Comparison of ENCODE assay signal across 12 mouse cellular contexts in the genomic region with DNA sequence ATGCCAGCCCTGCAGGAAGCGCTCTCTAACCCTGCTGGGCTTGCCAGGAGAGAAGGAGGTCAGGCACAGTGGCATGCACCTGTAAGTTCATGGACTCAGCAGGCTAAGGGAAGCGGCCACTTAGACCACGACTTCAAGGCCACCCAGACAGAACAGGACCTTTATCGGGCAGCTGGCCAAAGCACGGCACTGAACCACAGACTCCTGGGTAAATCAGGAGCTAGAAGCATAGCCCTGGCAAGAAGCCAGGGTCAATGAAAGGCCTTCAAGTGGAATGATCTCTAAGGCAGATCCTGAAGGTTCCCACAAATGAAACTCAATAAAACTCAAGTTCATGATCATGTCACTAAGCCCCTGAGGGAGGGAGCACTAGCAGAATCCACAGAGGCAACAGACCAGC. TPM values are rescaled to one million over a fixed set of nuclear protein-coding genes. Genes with fewer than 3 reads are reported as not detected.
DNase-seq lines count a peak whose midpoint lies in the region; ATAC-seq lines count a peak whose summit lies in the region.
"Had no signal": no experiment of that assay in that cellular context is flagged by ENCODE, and none has a peak within 500 bp of the region (broad histone marks: within the 10 kb centered on the region; RNA-seq: fewer than 3 reads in every experiment).

No protein-coding gene starts in this region.

- 74% methylated on average over 5 of the region's 5 CpGs for WGBS in midbrain, embryonic 14.5 days

- peak; percentile 17 to 47 for DNase-seq in lung, adult 18-20 months
- DNase-seq in lung, postnatal 25 days (ENCODE audit: low spot score), result no peak
- peak; percentile 72 for DNase-seq in adrenal gland, adult 2 months
- peak; percentile 76 for DNase-seq in kidney, adult 18-20 months
- DNase-seq in midbrain, embryonic 14.5 days, result peak; percentile 40
- DNase-seq in layer of hippocampus, adult 11-12 months (ENCODE audit: low spot score), result no peak
- DNase-seq in left cerebral cortex, adult 9 months (ENCODE audit: low spot score in 2 of 2), result no peak
- no peak for DNase-seq in layer of hippocampus, postnatal 14 days (ENCODE audit: low spot score in 2 of 2)
- DNase-seq: cerebellum, adult 2 months; gastrocnemius, postnatal 10 days; thymus, postnatal 36 days had no signal

- no peaks in the 10 kb centered on the region for H3K27me3 ChIP-seq in midbrain, embryonic 14.5 days (ENCODE audit: control insufficient read depth, insufficient read depth, low read length)

- no peaks in the 10 kb centered on the region for H3K4me1 ChIP-seq in midbrain, embryonic 14.5 days (ENCODE audit: control insufficient read depth, insufficient read depth, low read length)

- no peak overlapping the region for H3K4me3 ChIP-seq in midbrain, embryonic 14.5 days (replicated peaks; ENCODE audit: low read depth, low read length)

- peaks cover 28% of the 10 kb centered on the region for H3K36me3 ChIP-seq in midbrain, embryonic 14.5 days (ENCODE audit: control insufficient read depth, insufficient read depth, low read length)

- 0 out of 2 replicates have a peak overlapping the region, but pooled peaks have one; percentile 8 for H3K27ac ChIP-seq in midbrain, embryonic 14.5 days (replicated peaks; ENCODE audit: low read depth, low read length)

- H3K9me3 ChIP-seq in midbrain, embryonic 14.5 days (ENCODE audit: control insufficient read depth, low read length), result no peaks in the 10 kb centered on the region

- no peak overlapping the region for H3K4me2 ChIP-seq in midbrain, embryonic 14.5 days (ENCODE audit: low read length)

- ATAC-seq in midbrain, embryonic 14.5 days (ENCODE audit: low FRiP score, low TSS enrichment), result no peak
- ATAC-seq: activated CD4-positive, CD25-positive, alpha-beta regulatory T cell, adult 4 months had no signal

- H3K9ac ChIP-seq in midbrain, embryonic 14.5 days (replicated peaks; ENCODE audit: low read length), result no peak overlapping the region

RNA-seq across cellular contexts. Expression of a gene that starts 11.9 kb away (rescaled TPM):
- 10 to 100 TPM; 20.8 to 32.3 TPM for total RNA-seq in adrenal gland, adult 2 months (2021)
- 23.8 and 25.2 TPM in 2 replicates for polyA plus RNA-seq in adrenal gland, adult 2 months (2012; rRNA removed)
- polyA plus RNA-seq in midbrain, embryonic 14.5 days (2014; fragmentation: Nextera tagmentation; extraction: Ambion mirVana), result 16.2 and 22.8 TPM in 2 replicates
- total RNA-seq in layer of hippocampus, postnatal 14 days (2021), result 10 to 100 TPM; 14.8 to 17.5 TPM

RNA-seq across cellular contexts. Expression of a gene that starts 19.1 kb away (rescaled TPM):
- 10 to 100 TPM in 1 of 2 experiments, 1 to 10 TPM in 1; 8.8 to 10.7 TPM for total RNA-seq in adrenal gland, adult 2 months (2021)
- 5.2 and 5.3 TPM in 2 replicates for polyA plus RNA-seq in adrenal gland, adult 2 months (2012; rRNA removed)
- 12.9 and 13.4 TPM in 2 replicates for polyA plus RNA-seq in midbrain, embryonic 14.5 days (2014; fragmentation: Nextera tagmentation; extraction: Ambion mirVana)
- 10 to 100 TPM; 13.1 to 17.9 TPM for total RNA-seq in layer of hippocampus, postnatal 14 days (2021)

Comparison
In these comparisons a context has a peak if more than half of its experiments do, and no peak if none do; other contexts are left out.
1. DNase-seq: peak in lung, adult 18-20 months (2 of 2), adrenal gland, adult 2 months (single experiment), kidney, adult 18-20 months (single experiment) and midbrain, embryonic 14.5 days (single experiment); none in lung, postnatal 25 days (single experiment), layer of hippocampus, adult 11-12 months (single experiment), left cerebral cortex, adult 9 months (0 of 2) and layer of hippocampus, postnatal 14 days (0 of 2).